Mouse (Mus musculus): Measurements from ENCODE around the gene Avpr1b. TPM values are rescaled to one million over a fixed set of nuclear protein-coding genes. Genes with fewer than 3 reads are reported as not detected.

The Avpr1b gene
- total RNA-seq, 4 experiments from 2014 or later: not detected

Other genes starting within 250 kb of the Avpr1b start
- 10 to 100 TPM; 70.7 to 81.5 (median 76.7) TPM for gene Srgap2, start 71.9 kb upstream of the Avpr1b start, total RNA-seq (2022)
- 1 to 10 TPM; 1.1 to 1.5 (median 1.3) TPM for gene Fam72a, start 71.3 kb upstream of the Avpr1b start, total RNA-seq (2022)
- 1 to 10 TPM in 2 of 4 experiments, not detected in 2; 3.4 to 5.1 TPM for gene Ctse, start 39.1 kb downstream of the Avpr1b start, total RNA-seq (2022)
- gene Rab7b, start 89.5 kb downstream of the Avpr1b start, total RNA-seq (2022): 1 to 10 TPM; 1.2 to 7.3 (median 3.3) TPM
- under 1 TPM in 2 of 4 experiments, not detected in 2; 0.06 to 0.13 TPM for gene Slc26a9, start 144.8 kb downstream of the Avpr1b start, total RNA-seq (2022)
- gene Pm20d1, start 198.1 kb downstream of the Avpr1b start, total RNA-seq (2022): 1 to 10 TPM; 2.1 to 3.3 (median 2.4) TPM
- gene Slc41a1, start 228.3 kb downstream of the Avpr1b start, total RNA-seq (2022): 10 to 100 TPM; 49.4 to 56.1 (median 53.7) TPM

Measured in left cerebral cortex, adult 8-10 months (tissue).